Mouse (Mus musculus) liver, postnatal 0 days (tissue): ENCODE results near the gene Cntn2.

ENCODE experiments used
- CTCF ChIP-seq: sonication (generic); IDR thresholded peaks from 2 replicates; pipeline ENCODE4 v1.5.1; 2016; ENCODE audit warnings: antibody characterized with exemption, low read depth
- EP300 ChIP-seq: IDR thresholded peaks from 2 replicates; pipeline ENCODE4 v1.6.1; 2016; ENCODE audit warnings: antibody characterized with exemption, low read depth, mild to moderate bottlenecking

DNA sequence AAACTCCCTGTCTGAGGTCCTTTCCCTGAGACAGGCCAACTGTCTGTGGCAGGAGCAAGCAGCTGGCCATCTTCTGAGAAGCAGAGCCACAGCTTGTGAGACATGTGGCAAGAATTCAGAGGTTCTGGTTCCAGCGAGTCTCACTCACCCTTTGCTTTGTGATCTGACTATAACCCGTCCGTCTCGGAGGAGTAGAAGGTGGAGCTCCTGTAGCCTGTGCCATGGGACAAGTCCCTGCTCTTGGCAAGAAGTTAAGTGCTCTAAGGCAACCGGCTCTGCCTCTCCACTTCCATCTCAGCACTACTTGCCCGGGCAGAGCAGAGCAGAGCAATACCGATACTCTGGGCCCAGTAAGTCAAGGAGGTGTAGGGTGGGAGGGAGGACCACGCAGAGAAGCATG, 27.9 kb upstream of the Cntn2 start:
- TF ChIP-seq CTCF (no peak), EP300 (no peak)
